Mouse (Mus musculus) liver, embryonic 14.5 days (tissue): ENCODE results near the gene Ralgps1.

Experiments used
- CTCF ChIP-seq: IDR thresholded peaks from 2 replicates; pipeline ENCODE4 v1.5.1; 2016; ENCODE audit warnings: antibody characterized with exemption, low read depth, control low read depth
- EP300 ChIP-seq: IDR thresholded peaks from 2 replicates; pipeline ENCODE4 v1.6.1; 2016; ENCODE audit warnings: antibody characterized with exemption, low read depth

- TF ChIP-seq CTCF = no peak
- no peak for TF ChIP-seq EP300
These were observed 206.1 kb downstream of the Ralgps1 start for GRCm38 (mm10) chr2:33165229-33165628.
